28 mouse cellular contexts compared by ENCODE assay signal in genomic region chr10:117499864-117500453, GRCm38 (mm10).
"Had no signal": no experiment of that assay in that cellular context is flagged by ENCODE, and none has a peak within 500 bp of the region (broad histone marks: within the 10 kb centered on the region; RNA-seq: fewer than 3 reads in every experiment).

No protein-coding gene starts in this region.

- H3K27me3 ChIP-seq: embryonic facial prominence, embryonic 12.5 days; embryonic facial prominence, embryonic 13.5 days; embryonic facial prominence, embryonic 15.5 days; forebrain, embryonic 15.5 days had no signal

- H3K4me3 ChIP-seq: embryonic facial prominence, embryonic 10.5 days; embryonic facial prominence, embryonic 12.5 days; embryonic facial prominence, embryonic 13.5 days; embryonic facial prominence, embryonic 15.5 days; erythroblast, embryonic 14.5 days; forebrain, embryonic 10.5 days; forebrain, embryonic 12.5 days; forebrain, embryonic 13.5 days; forebrain, embryonic 15.5 days; gastrocnemius, adult 2 months; heart, adult 2 months had no signal

- H3K4me1 ChIP-seq: embryonic facial prominence, embryonic 12.5 days; embryonic facial prominence, embryonic 13.5 days; embryonic facial prominence, embryonic 15.5 days; forebrain, embryonic 12.5 days had no signal

- H3K27ac ChIP-seq: embryonic facial prominence, embryonic 10.5 days; embryonic facial prominence, embryonic 12.5 days; embryonic facial prominence, embryonic 13.5 days; embryonic facial prominence, embryonic 15.5 days; forebrain, embryonic 10.5 days; forebrain, embryonic 12.5 days; forebrain, embryonic 13.5 days; forebrain, embryonic 15.5 days; gastrocnemius, adult 2 months; heart, adult 2 months had no signal

- H3K4me2 ChIP-seq: embryonic facial prominence, embryonic 12.5 days; embryonic facial prominence, embryonic 13.5 days; embryonic facial prominence, embryonic 15.5 days; forebrain, embryonic 12.5 days; forebrain, embryonic 13.5 days; forebrain, embryonic 15.5 days had no signal

- H3K36me3 ChIP-seq: embryonic facial prominence, embryonic 10.5 days; embryonic facial prominence, embryonic 12.5 days; embryonic facial prominence, embryonic 13.5 days; embryonic facial prominence, embryonic 15.5 days; forebrain, embryonic 10.5 days; forebrain, embryonic 12.5 days; forebrain, embryonic 15.5 days had no signal

- ATAC-seq: forebrain, embryonic 13.5 days; forebrain, embryonic 14.5 days; forebrain, embryonic 15.5 days; forebrain, embryonic 16.5 days; forebrain, postnatal 0 days had no signal

- H3K9ac ChIP-seq: embryonic facial prominence, embryonic 12.5 days; embryonic facial prominence, embryonic 13.5 days; embryonic facial prominence, embryonic 15.5 days; forebrain, embryonic 12.5 days; forebrain, embryonic 13.5 days; forebrain, embryonic 15.5 days; forebrain, postnatal 0 days had no signal

- DNase-seq: cerebellum, adult 2 months; cerebellum, adult 8-10 months; cerebellum, adult 9-10 months; cerebellum, adult 9-11 months; cerebellum, postnatal 10 days; cerebellum, postnatal 14 days; cerebellum, postnatal 25 days; cerebellum, postnatal 36 days; embryo, embryonic 11 days; forebrain, postnatal 0 days; gastrocnemius, adult 2 months; gastrocnemius, postnatal 10 days; gastrocnemius, postnatal 14 days; gastrocnemius, postnatal 25 days; gastrocnemius, postnatal 36 days; heart, adult 18-20 months; heart, adult 2 months had no signal

- H3K9me3 ChIP-seq: embryonic facial prominence, embryonic 10.5 days; embryonic facial prominence, embryonic 12.5 days; embryonic facial prominence, embryonic 13.5 days; embryonic facial prominence, embryonic 15.5 days; forebrain, embryonic 10.5 days; forebrain, embryonic 12.5 days; forebrain, embryonic 13.5 days; forebrain, embryonic 15.5 days had no signal
